Mouse (Mus musculus) spleen, adult 10 weeks (tissue): Measurements from ENCODE around the gene Ispd. TPM values are rescaled to one million over a fixed set of nuclear protein-coding genes. Genes with fewer than 3 reads are reported as not detected.

ENCODE experiments used
- polyA plus RNA-seq: library from polyadenylated mRNA; stranded (reverse); fragments of 350-450 nt; fragmentation: Illumina TruSeq; extraction: RNeasy Lipid Tissue Mini Kit (QIAGEN cat#74804); gene quantifications from one replicate; pipeline ENCODE4 v1.2.3, GENCODE M21; 2015; ENCODE audit warnings: low replicate concordance; ENCODE audit not compliant: insufficient read depth

The Ispd gene
- polyA plus RNA-seq = 4.7 TPM

DNA sequence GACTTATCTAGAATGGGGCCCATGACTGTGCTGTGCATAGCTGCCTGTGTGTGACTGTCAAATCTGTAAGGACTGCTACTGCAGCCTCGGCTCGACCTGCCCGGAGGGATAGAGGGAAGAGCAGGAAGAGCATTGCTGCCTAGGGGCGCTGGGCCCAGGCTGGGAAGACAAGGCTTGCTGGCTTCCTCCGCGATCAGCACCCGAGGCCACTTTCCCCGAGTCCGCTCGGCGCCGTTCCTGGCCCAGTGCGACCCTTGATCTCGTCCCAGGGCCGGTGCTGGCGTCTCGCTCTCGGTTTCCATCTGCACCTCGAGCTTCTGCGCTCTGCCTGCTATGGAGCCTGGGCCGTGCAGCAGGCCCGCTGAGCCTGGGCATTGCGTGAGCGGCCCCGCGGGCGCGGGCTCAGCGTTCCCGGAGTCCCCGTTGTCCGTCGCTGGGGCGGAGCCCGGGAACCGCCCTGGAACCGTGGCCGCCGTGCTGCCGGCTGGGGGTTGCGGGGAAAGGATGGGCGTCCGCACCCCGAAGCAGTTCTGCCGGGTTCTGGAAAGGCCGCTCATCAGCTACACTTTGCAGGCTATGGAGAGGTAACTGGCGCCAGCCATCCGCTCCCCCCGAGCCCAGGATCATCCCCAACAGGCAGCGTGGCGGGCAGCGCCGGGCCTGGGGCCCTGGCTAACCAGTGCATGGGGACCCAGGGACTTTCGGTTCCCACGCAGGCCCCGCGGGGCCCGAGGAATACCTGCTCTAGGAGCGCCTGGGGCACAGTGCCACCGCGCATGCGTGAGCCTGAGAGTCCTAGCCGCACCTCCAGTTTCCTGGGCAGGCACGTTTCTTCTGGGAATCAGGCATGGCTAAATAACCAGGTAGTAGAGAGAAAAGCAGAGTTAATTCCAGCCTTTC lies at the start of gene Ispd, which contains the start of gene D630036H23Rik:
Ispd (plus strand) TSS at position 10 of the 900 bp plus-strand sequence.
D630036H23Rik (minus strand) TSS at position 741 of the 900 bp plus-strand sequence.

Other genes starting within 250 kb of the Ispd start
- 30.4 TPM for gene Ankmy2, start 224.3 kb upstream of the Ispd start, polyA plus RNA-seq
- 85.6 TPM for gene Bzw2, start 223.4 kb upstream of the Ispd start, polyA plus RNA-seq
- gene Lrrc72, start 128.1 kb upstream of the Ispd start, polyA plus RNA-seq = not detected
- gene Sostdc1, start 67.3 kb upstream of the Ispd start, polyA plus RNA-seq = 2.2 TPM
- not detected for gene D630036H23Rik, start 731 bp downstream of the Ispd start, polyA plus RNA-seq